Mouse (Mus musculus) kidney, adult 2 months (tissue): ENCODE measurements around the gene Ebi3. TPM values are rescaled to one million over a fixed set of nuclear protein-coding genes. Genes with fewer than 3 reads are reported as not detected.

Experiments
- DNase-seq: peaks from one replicate; pipeline ENCODE4 v3.0.0; 2021
- H3K27ac ChIP-seq: fragments of 200-500 bp; 2 replicates; pipeline ENCODE4 v1.5.1; 2012; ENCODE audit warnings: low read depth, low read length, control low read depth, inconsistent platforms; ENCODE audit not compliant: insufficient read depth
- H3K27me3 ChIP-seq: fragments of 200-500 bp; replicated peaks from 2 replicates; pipeline ENCODE4 v1.6.1; 2012; ENCODE audit warnings: mild to moderate bottlenecking, moderate library complexity, low read length, inconsistent platforms; ENCODE audit not compliant: control insufficient read depth, insufficient read depth
- H3K36me3 ChIP-seq: fragments of 200-500 bp; 2 replicates; pipeline ENCODE4 v1.6.1; 2012; ENCODE audit warnings: mild to moderate bottlenecking, moderate library complexity, low read length, inconsistent platforms; ENCODE audit not compliant: control insufficient read depth, insufficient read depth
- H3K4me1 ChIP-seq: fragments of 200-500 bp; 2 replicates; pipeline ENCODE4 v1.6.1; 2011; ENCODE audit warnings: low read length; ENCODE audit not compliant: control insufficient read depth, insufficient read depth
- H3K4me3 ChIP-seq: fragments of 200-500 bp; 2 replicates; pipeline ENCODE4 v1.5.1; 2011; ENCODE audit warnings: mild to moderate bottlenecking, low read depth, low read length, control low read depth; ENCODE audit not compliant: insufficient read depth
- CTCF ChIP-seq: fragments of 200-500 bp; conservative IDR thresholded peaks from 2 replicates; pipeline ENCODE4 v1.5.1; 2011; ENCODE audit warnings: low read depth, mild to moderate bottlenecking, control low read depth, low read length, moderate library complexity, mixed read lengths; ENCODE audit not compliant: insufficient read depth, insufficient read length
- POLR2A ChIP-seq: fragments of 200-500 bp; IDR thresholded peaks from one replicate; pipeline ENCODE4 v1.6.1; 2011; ENCODE audit warnings: low read depth, low read length, control low read depth
- WGBS: fragments of 180-500 bp; shearing (Covaris S2); methylation state at CpG from one replicate; pipeline ENCODE4 v1.1.7; 2018; 5-methylcytosine and 5-hydroxymethylcytosine counted together
- polyA plus RNA-seq: library from polyadenylated mRNA; depleted of rRNA; stranded (reverse); fragments of >200 nt; gene quantifications from 2 replicates; pipeline ENCODE4 v1.2.3, GENCODE M21; 2012

Ebi3 gene
- polyA plus RNA-seq, 1 experiment = 3.5 TPM

GRCm38 (mm10) chr17:55977301-55977700, 24.9 kb downstream of the Ebi3 start:
- Histone ChIP-seq H3K27me3 (no peaks in the 10 kb centered on the region), H3K4me3 (no peak overlapping the region), H3K4me1 (no peaks in the 10 kb centered on the region), H3K36me3 (no peaks in the 10 kb centered on the region), H3K27ac (no peak overlapping the region)
- DNase-seq = no peak
- 64% methylated on average over 3 of the region's 3 CpGs for WGBS
- TF ChIP-seq CTCF (no peak), POLR2A (no peak)

- DNase-seq = no peak
- no peak within 1 kb of the TSS for H3K4me3 ChIP-seq
- H3K27ac ChIP-seq = no peak within 1 kb of the TSS
- H3K36me3 ChIP-seq = no peaks in the 10 kb centered on the region
- H3K27me3 ChIP-seq = no peaks in the 10 kb centered on the region
- no peaks in the 10 kb centered on the region for H3K4me1 ChIP-seq
- WGBS = 10% methylated on average over 35 of the region's 35 CpGs
- TF ChIP-seq POLR2A (no peak), CTCF (no peak)
Observed at GRCm38 (mm10) chr17:55986030-55986961, 33.9 kb downstream of the Ebi3 start, which contains the start of gene Fsd1. Fsd1 (plus strand) TSS chr17:55986509.

DNA sequence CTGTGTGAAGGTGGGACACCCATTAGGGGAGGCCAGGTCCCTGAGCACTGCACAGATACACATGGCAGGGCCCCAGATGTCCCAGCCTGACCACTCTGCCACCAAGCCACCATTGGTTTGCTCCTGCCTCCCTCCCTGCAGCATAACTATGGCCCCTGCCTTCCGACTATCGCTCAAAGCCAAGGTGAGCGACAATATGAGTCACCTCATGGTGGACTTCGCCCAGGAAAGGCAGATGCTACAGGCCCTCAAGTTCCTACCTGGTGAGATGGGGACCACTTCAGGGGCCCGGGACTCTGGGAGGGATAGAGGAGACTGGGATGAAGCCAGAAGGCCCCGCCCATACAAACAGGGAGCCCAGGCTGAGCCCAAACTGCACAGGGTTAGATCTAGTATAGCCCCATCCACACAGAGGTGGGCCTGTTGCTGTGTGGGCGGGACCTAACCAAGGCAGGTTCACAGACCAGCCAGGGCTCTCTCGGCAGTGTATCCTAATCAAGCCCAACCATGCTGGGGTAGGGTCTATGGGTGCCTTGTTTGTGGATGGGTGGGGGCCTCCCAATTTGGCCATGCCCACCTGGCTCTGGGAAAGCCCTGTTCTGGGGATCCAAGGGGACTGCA, 37.9 kb downstream of the Ebi3 start:
- TF ChIP-seq POLR2A (no peak), CTCF (no peak)
- Histone ChIP-seq H3K27ac (no peak overlapping the region), H3K27me3 (no peaks in the 10 kb centered on the region), H3K4me3 (no peak overlapping the region), H3K4me1 (no peaks in the 10 kb centered on the region), H3K36me3 (no peaks in the 10 kb centered on the region)
- no peak for DNase-seq
- WGBS = 85% methylated on average over 8 of the region's 8 CpGs

DNA sequence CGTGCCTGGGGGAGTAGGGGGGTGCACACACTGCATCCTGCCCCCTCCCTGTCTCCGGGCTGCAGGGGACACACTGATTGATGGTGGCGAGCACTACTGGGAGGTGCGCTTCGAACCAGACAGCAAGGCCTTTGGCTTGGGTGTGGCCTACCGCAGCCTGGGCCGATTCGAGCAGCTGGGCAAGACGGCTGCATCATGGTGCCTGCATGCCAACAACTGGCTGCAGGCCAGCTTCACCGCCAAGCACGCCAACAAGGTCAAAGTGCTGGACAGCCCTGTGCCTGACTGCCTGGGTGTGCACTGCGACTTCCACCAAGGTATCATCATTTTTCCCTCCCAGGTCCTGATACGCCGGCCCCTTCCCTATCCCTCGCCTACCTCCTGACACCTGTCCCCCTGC, 43.6 kb downstream of the Ebi3 start:
- Histone ChIP-seq H3K27ac (no peak overlapping the region), H3K27me3 (no peaks in the 10 kb centered on the region), H3K4me1 (no peaks in the 10 kb centered on the region), H3K36me3 (no peaks in the 10 kb centered on the region), H3K4me3 (no peak overlapping the region)
- peak; percentile 89 for DNase-seq
- WGBS = 48% methylated on average over 15 of the region's 15 CpGs
- TF ChIP-seq CTCF = no peak
- TF ChIP-seq POLR2A = no peak

GRCm38 (mm10) chr17:55999794-56000499, 47.5 kb downstream of the Ebi3 start:
- DNase-seq = no peak
- Histone ChIP-seq H3K27ac (no peak overlapping the region), H3K4me1 (no peaks in the 10 kb centered on the region), H3K27me3 (no peaks in the 10 kb centered on the region), H3K36me3 (no peaks in the 10 kb centered on the region), H3K4me3 (no peak overlapping the region)
- TF ChIP-seq CTCF (no peak), POLR2A (no peak)
- 35% methylated on average over 30 of the region's 30 CpGs for WGBS

- H3K4me3 ChIP-seq = no peak overlapping the region
- H3K4me1 ChIP-seq = peaks cover 3% of the 10 kb centered on the region; the same call in 1 of the 2 replicates
- 79% methylated on average over 3 of the region's 3 CpGs for WGBS
- H3K36me3 ChIP-seq = no peaks in the 10 kb centered on the region
- H3K27ac ChIP-seq = no peak overlapping the region
- TF ChIP-seq POLR2A (no peak), CTCF (no peak)
- no peaks in the 10 kb centered on the region for H3K27me3 ChIP-seq
- DNase-seq = no peak
Observed at GRCm38 (mm10) chr17:56003000-56003399, 50.6 kb downstream of the Ebi3 start.
